Mouse (Mus musculus) lung, postnatal 4 days (tissue): ENCODE results near the gene Fam160b1.

ENCODE experiments used
- DNase-seq, 2 experiments: peaks; one replicate each; pipeline ENCODE4 v3.0.0; 2021

Gene Fam160b1

DNA sequence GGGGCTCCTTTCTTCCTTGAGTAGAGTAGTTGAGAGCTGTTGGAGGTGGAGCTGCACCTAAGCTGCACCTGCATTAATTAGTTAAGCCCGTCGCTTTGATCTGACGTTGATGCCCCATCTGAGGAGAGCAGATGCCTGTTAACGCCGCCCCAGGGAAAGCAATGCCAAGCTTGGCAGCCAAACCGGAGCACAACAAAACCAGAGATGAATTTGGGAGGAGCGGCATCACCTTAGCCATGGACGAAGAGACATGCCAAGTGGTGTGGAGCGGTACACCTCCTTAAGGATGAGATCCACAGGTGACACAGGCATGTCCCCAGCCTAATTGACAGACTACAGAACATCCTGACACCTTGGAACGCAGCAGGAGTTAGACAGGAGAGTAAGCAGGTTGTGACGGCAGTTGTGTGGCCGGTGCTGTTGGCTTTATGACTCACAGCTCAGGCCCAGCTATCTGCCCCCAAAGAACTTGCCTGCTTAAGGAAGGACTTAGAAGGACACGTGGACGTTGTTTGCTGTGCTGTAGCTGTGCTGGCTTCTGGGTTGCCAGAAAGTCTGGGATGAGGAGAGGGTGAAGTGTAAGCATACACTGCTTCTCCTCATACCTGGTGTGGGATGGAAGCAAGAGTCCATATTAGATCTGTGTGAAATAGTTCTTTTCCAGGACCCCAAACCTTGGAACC lies 67.4 kb downstream of the Fam160b1 start:
- DNase-seq: no peak

DNA sequence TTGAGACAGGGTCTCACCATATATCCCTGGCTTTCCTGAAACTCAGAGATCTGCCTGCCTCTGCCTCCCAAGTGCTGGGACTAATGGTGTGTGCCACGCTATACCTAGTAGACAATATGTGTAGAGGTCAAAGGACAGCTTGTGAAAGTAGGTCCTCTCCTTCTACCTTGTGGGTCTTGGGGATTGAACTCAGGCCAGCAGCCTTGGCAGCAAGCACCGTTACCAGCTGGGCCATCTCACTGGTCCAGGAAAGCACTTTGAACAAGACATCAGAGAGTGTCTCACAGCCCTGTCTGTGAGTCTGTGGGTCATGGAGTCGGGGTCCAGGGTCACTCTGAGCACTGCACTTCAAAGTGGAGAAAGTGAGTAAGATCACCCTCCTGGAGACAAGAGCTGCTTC lies 68.2 kb downstream of the Fam160b1 start:
- DNase-seq: no peak

DNA sequence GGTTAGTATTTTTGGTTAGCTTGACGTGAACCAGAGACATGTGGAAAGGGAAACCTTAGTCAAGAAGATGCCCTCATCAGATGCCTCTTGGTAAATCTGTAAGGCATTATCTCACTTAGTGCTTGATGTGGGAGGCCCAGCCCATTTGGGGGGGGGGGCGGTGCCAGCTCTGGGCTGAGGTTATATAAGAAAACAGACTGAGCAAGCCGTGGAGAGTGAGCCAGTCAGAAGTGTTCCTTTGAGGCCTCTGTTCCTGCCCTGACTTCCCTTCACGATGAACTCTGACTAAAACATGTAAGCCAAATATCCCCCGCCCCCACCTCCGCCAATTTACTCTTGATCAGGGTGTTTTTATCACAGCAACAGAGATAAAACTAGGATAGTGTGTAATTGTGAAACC lies 69.4 kb downstream of the Fam160b1 start:
- DNase-seq: no peak

DNA sequence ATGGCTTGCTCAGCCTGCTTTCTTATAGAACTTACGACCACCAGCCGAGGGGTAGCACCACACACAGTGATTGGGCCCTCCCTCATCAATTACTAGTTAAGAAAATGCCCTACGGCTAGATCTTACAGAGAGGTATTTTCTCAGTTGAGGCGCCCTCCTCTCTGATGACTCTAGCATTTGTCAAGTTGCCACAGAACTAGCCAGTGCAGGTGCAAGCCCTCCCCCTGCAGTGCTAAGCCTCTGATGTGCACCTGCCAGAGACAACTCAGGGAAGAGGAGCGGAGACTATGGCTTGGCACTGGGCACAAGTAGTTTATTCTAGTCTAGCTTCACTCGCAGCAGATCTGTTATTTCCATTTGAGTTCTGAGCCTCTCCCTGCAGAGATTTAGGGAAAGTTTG lies 71.0 kb downstream of the Fam160b1 start:
- DNase-seq: no peak

DNA sequence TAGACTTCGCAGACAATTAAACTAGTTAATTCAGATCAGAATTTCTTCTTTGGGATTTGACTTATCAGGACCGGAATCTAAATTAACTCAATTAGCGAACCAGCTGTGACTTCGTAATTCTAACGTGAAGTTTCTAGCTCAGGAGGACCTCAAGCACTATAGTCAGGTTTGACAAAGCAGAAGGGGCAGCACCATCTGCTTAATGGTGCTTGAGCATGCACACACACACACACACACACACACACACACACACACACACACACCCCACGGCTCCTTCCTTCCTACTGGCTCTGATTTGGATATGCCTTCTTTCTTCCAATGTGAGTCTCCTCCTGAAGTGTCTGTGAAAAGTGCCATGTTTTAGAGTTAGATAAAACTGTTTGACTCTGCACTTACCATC lies 73.5 kb downstream of the Fam160b1 start:
- DNase-seq: no peak

DNA sequence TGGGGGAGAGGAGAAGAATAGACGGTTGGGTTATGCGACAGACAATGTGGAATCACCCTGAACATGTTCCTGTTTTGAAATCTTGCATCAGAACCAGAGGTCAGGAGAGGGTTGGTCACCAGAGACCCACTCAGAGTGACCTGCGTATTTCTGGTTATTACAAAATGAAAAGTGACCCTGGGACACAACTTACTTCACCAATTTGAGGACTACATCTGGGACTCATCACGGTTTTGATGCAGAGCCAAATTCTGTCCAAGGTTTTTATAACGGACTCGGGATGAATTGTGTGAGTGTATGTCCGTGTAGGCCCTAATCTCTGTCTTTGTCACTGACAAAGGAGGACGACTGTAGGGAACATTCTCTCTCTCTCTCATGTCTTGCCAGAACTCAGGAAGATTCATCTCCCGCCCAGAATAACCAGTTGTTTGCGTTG lies 76.1 kb downstream of the Fam160b1 start:
- no peak for DNase-seq

DNA sequence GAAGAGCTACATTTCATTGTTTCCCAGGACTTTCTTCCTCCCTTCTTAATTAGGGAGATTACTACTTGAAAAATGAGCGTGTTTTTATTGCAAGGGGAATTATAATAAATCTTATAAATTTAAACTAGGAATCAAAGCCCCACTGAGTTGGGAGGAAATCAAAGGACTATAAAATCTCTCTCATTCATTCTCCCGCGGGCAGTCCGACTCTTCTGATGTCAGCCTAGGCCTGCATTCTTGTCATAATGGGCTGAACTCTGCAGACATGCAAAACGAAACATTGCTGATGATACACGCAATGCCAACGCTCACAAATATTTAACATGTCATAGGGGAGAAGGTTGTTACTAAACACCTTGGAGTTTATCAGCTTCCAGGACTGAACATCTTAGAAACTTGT lies 76.6 kb downstream of the Fam160b1 start:
- DNase-seq: no peak
